Comparison of ENCODE assay signal across 1 mouse cellular context in genomic region chr16:17148084-17148483, GRCm38 (mm10).
TF ChIP-seq lines count a peak whose summit lies in the region.

No protein-coding gene starts in this region.

TF ChIP-seq in MEL, 35 proteins besides CTCF, POLR2A, EP300 and RAD21:
- TF ChIP-seq E2F4 (IDR thresholded peaks at IDR 0.05; ENCODE audit: borderline replicate concordance, low read depth, low read length) (no peak), NRF1 (IDR thresholded peaks at IDR 0.05; ENCODE audit: insufficient read depth, low read depth, low read length, poor library complexity, severe bottlenecking) (no peak), USF1 (IDR thresholded peaks at IDR 0.05; ENCODE audit: low read depth, low read length) (no peak), MYB (IDR thresholded peaks at IDR 0.05; ENCODE audit: low read depth, low read length) (no peak), KAT2A (conservative IDR thresholded peaks at IDR 0.05; ENCODE audit: low read depth, low read length) (no peak), SMC3 (IDR thresholded peaks at IDR 0.05; ENCODE audit: low read depth, low read length) (peak; percentile 42), NELFE (IDR thresholded peaks at IDR 0.05; ENCODE audit: low read depth, low read length) (peak; percentile 17; the same call in 1 of the 2 replicates), ELF1 (IDR thresholded peaks at IDR 0.05; ENCODE audit: low read depth, low read length) (no peak), TCF12 (IDR thresholded peaks at IDR 0.05; ENCODE audit: low read depth, low read length) (no peak), MAZ (IDR thresholded peaks at IDR 0.05; ENCODE audit: low read depth, low read length) (no peak; the same call in 1 of the 2 replicates), MEF2A (IDR thresholded peaks at IDR 0.05; ENCODE audit: extremely low read depth, insufficient replicate concordance, low read depth, low read length, poor library complexity, severe bottlenecking) (no peak), MAX (IDR thresholded peaks at IDR 0.05; ENCODE audit: low read length) (no peak), MAFK (IDR thresholded peaks at IDR 0.05; ENCODE audit: borderline replicate concordance, low read depth, low read length) (no peak), POLR2AphosphoS2 (IDR thresholded peaks at IDR 0.05; ENCODE audit: low read length) (no peak), ZNF384 (IDR thresholded peaks at IDR 0.05; ENCODE audit: low read depth, low read length) (no peak), ZMIZ1 (IDR thresholded peaks at IDR 0.05; ENCODE audit: low read depth, low read length) (no peak), MXI1 (IDR thresholded peaks at IDR 0.05; ENCODE audit: low read depth, low read length) (no peak), ZC3H11A (IDR thresholded peaks at IDR 0.05; ENCODE audit: low read depth, low read length) (no peak), USF2 (IDR thresholded peaks at IDR 0.05; ENCODE audit: borderline replicate concordance in 1 of 2, insufficient read depth in 1 of 2, low read depth in 1 of 2, low read length in 2 of 2) (no peak), CHD2 (IDR thresholded peaks at IDR 0.05; ENCODE audit: low read length) (no peak), HCFC1 (IDR thresholded peaks at IDR 0.05; ENCODE audit: low read depth, low read length) (no peak; the same call in 1 of the 2 replicates), JUND (IDR thresholded peaks at IDR 0.05; ENCODE audit: low read depth, low read length) (no peak), TAL1 (IDR thresholded peaks at IDR 0.05; ENCODE audit: low read length) (no peak), TBP (IDR thresholded peaks at IDR 0.05; ENCODE audit: low read depth, low read length) (peak; percentile 30; the same call in 1 of the 2 replicates), SIN3A (IDR thresholded peaks at IDR 0.05; ENCODE audit: low read length) (peak; percentile 29; the same call in 1 of the 2 replicates), ETS1 (IDR thresholded peaks at IDR 0.05; ENCODE audit: low read depth, low read length) (no peak), GATA1 (IDR thresholded peaks at IDR 0.05; ENCODE audit: low read depth, low read length) (no peak), POLR2AphosphoS5 (IDR thresholded peaks at IDR 0.05; ENCODE audit: borderline replicate concordance, low read depth, low read length) (no peak), UBTF (IDR thresholded peaks at IDR 0.05; ENCODE audit: borderline replicate concordance, insufficient read depth, low read depth, low read length) (no peak), CHD1 (IDR thresholded peaks at IDR 0.05; ENCODE audit: low read depth, low read length) (no peak), RCOR1 (IDR thresholded peaks at IDR 0.05; ENCODE audit: low read depth, low read length) (no peak), ZKSCAN1 (IDR thresholded peaks at IDR 0.05; ENCODE audit: low read depth, low read length) (no peak)
